Mouse (Mus musculus): ENCODE results near the gene Dnmt3a.

GRCm38 (mm10) chr12:3756216-3756615 lies 49.6 kb upstream of the Dnmt3a start:
- TF ChIP-seq POLR2A (IDR thresholded peaks at IDR 0.05; ENCODE audit: control insufficient read depth, low read depth, low read length) (no peak), CTCF (IDR thresholded peaks at IDR 0.05; ENCODE audit: control insufficient read depth, insufficient read depth, insufficient replicate concordance, low read depth, low read length) (no peak)

Data from testis, adult 2 months (tissue).